Mouse (Mus musculus) skeletal muscle tissue, adult 2 months (tissue): ENCODE data around the gene Pnp.
A peak's percentile ranks its signal among the peaks of the same experiment; 100 is the strongest.
"Not testable (repeated sequence)": the region's sequence is repeated elsewhere in the genome, so short reads cannot be mapped to it uniquely, and the experiment has no call there.

Experiments used
- DNase-seq: peaks from one replicate; pipeline ENCODE4 v3.0.0-alpha.2; 2012; ENCODE audit warnings: low read depth, low spot score

The Pnp gene

GRCm38 (mm10) chr14:50973700-50974099 is 42.8 kb downstream of the Pnp start:
- DNase-seq = no peak

- DNase-seq = no peak
These were observed 44.1 kb downstream of the Pnp start for GRCm38 (mm10) chr14:50975001-50975400.

- DNase-seq = no peak
These were observed 45.8 kb downstream of the Pnp start for GRCm38 (mm10) chr14:50976674-50977073.

DNA sequence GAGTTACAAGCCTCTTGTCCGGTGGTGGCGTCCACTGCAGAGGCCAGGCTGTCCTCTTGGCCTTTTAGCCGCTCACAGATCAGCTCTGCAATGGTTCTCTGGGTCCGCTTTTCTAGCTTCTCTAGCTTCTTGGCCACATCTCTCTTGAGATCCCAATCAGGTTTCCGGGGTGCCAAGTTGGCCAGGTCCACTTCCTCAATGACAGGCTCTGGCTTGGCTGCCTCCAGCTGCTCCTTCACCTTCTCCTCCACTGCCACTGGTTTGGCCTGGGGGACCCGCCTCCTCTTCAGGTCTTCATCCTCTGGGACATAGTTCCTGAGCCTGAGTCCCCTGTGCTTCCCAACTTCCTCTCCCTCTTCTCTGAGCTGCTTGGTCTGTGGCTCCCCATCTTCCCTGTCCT is 47.6 kb downstream of the Pnp start:
- DNase-seq = not testable (repeated sequence)

DNA sequence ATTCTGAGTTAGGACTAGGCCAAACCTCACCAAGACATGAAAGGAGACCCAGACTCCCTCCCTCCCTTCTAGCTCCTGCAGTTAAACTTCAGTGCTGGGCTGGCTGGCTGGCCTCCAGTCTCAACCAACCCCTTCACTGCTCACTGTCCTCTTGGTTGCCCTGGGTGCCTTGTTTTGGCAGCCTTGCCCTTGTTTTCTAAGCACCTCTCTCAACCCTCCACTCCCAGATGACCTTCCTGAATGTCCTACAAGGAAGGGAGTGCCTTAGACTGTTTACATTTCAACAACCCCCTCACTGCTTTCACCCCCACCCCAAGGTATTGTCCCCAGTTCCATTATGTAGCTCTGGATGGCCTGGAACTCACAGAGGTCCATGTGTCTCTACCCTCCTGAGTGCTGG is 48.7 kb downstream of the Pnp start:
- DNase-seq = no peak

- no peak for DNase-seq
These were observed 50.3 kb downstream of the Pnp start for GRCm38 (mm10) chr14:50981207-50981606.

DNA sequence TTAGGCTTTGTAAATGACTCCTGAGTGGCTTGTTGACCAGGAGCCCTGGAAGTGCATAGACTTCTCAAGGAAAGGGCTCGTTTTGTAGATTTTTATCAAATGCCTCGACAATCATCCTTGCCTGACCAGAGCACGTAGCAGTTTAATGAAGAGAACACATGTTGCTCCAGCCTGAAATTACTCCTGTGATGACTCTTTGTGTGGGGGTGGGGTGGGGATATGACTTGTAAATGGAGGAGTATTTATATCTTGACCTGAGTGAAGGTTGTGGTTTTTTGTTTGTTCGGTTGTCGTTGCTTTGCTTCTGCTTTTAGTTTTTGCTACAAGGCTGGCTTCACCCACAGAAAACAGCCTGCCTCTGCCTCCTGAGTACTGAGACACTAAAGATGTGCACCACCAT is 51.0 kb downstream of the Pnp start:
- no peak for DNase-seq

DNA sequence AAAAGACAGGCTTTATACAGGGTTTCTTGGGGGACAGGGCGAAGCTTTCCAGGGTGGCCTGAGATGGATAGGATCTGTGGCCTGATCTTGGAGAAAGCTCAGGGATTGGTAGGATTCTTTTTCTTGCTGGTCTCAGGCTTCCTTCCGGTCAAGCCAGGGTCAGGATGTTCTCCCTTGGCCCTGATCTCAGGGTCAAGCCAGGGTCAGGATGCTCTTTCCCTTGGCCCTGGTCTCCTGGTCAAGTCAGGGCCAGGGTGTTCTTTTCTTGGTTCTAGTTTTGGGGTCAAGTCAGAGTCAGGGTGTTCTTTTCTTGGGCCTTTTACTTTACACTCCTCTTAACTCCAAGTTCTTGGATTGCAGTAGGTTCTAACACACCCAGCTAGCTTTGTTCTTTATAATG is 56.8 kb downstream of the Pnp start:
- peak; percentile 75 for DNase-seq

GRCm38 (mm10) chr14:50991037-50991436 is 60.2 kb downstream of the Pnp start:
- no peak for DNase-seq

GRCm38 (mm10) chr14:50997088-50997487 is 66.2 kb downstream of the Pnp start:
- no peak for DNase-seq

- DNase-seq = peak; percentile 32
These were observed 67.3 kb downstream of the Pnp start for GRCm38 (mm10) chr14:50997999-50998666.

GRCm38 (mm10) chr14:51007152-51007801 is 76.4 kb downstream of the Pnp start, which contains the start of gene Rnase10:
Rnase10 (plus strand) TSS chr14:51007751.
- DNase-seq = peak; percentile 75

DNA sequence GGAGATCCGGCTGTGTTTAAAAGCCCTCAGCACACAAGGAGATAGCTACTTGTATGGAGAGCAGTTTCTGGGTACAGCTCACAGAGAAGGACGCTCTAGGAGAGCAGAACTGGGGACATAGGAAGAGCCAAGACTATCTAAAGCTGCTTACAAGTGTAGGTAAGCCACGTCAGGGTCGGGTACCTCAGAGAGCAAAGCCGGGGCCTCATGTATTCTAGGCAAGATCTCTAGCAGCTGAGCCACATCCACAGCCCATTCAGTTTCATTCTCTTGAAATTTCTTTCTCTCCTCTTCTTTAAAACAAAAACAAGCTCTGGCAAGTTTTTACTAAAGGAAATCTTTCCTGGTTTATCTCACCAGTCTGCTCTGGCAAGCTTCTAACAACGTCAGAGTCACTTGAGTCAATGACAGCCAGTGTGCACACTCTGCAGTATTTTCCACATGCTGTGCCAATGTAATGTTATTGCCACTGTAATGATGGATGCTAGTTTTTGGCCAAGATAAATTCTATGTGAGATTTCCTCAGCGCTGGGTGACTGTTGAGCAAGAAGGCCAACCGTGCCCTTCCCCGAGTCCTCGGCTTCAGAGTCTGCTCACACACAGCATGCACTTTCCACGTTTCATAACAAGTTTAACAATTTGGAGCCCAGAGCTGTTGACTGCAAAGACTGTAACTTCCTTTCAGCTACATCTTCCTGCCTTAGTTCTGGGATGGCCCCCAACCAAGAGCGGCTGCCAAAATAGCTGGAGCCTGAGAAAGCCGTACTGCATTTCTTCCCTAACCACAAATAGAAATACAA is 77.2 kb downstream of the Pnp start:
- peak; percentile 81 for DNase-seq

- DNase-seq = no peak
These were observed 77.9 kb downstream of the Pnp start for GRCm38 (mm10) chr14:51008781-51009180.

- DNase-seq = no peak
These were observed 78.7 kb downstream of the Pnp start for GRCm38 (mm10) chr14:51009572-51009971.

GRCm38 (mm10) chr14:51014724-51015123 is 83.8 kb downstream of the Pnp start:
- DNase-seq = not testable (repeated sequence)
